Mouse (Mus musculus) cerebellum, postnatal 4 days (tissue): ENCODE data around the gene B4galt5.

Experiments
- DNase-seq, 2 experiments: peaks; one replicate each; pipeline ENCODE4 v3.0.0; 2022; ENCODE audit warnings: low spot score in 2 of 2, mixed read lengths in 1 of 2

B4galt5 gene

GRCm38 (mm10) chr2:167363272-167364045 lies 14.5 kb upstream of the B4galt5 start:
- DNase-seq, result no peak

DNA sequence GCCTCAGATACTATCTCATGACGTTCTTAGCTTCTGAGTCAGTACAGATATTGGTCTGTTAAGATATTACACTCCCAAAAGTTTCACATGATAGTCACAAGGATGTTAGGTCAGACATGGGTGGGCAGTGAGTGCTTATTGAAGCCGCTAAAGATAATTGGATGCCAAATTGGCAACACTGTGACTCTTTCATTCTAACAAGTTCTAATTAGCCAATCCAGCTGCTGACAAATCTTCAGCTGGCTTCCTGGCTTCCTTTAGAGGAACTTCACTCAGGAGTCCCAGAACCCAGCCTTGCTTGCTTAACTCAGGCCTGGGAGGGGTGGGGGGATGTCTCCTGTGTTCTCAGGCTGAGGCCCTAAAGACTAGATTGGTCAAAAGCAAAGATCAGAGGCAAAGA lies 9.5 kb upstream of the B4galt5 start:
- DNase-seq, result no peak

DNA sequence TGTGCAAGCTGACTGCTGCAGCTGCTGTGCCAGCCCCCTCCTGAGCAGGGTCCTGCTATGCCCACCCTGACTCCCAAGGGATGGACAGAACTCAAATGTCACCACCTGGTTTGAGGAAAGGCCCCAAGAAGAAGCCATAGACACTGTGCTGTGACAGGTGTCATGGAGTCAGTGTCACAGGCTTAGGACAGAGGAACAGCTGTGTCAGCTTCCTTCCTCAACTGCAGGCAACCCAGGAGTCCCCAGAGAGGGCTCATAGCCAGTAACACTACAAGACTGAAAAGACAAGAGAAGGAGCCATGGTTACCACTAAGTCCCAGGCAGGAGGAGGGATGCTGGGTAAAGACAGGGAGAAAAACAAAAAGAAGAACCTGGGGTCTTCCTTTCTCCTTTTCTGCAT lies 7.9 kb upstream of the B4galt5 start:
- DNase-seq, result no peak

DNA sequence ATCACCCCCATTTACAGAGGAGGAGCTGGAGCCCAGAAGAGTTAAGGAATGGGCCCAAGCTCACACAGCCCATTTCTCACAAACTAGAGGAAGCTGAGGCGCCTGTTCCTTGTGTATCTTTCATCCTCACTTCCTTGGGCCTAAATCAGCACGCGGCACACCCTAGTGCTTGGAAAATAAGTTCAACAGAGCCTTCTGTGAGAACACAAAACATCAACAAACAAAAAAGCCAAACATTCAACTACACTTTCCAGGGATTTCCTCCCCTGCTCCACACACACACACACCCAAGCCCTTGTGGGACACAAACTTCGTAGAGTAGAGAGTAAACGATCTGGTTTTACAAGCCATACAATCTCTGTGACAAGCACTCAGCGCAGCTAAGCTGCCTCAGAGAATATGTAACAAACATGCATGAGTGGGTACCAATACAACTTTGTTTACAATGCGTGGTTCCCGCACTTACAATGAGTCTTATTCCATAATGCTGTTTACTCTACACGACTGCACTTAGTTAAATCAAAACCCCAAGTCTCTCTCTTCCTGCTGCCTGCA lies 5.7 kb upstream of the B4galt5 start:
- no peak for DNase-seq

DNA sequence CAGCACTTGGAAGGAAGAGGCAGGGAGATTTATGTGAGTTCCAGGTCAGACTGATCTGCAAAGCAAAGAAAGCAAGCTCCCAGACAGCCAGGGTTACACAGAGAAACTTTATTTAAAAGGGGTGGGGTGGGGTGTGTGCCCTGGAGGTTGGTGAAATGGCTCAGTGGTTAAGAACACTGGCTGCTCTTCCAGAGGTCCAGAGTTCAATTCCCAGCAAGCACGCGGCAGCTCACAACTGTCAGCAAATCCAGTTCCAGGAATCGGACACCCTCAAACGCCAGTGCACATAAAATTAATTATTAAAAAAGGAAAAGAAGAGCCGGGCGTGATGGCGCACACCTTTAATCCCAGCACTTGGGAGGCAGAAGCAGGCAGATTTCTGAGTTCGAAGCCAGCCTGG lies 5.1 kb upstream of the B4galt5 start:
- no peak for DNase-seq

DNA sequence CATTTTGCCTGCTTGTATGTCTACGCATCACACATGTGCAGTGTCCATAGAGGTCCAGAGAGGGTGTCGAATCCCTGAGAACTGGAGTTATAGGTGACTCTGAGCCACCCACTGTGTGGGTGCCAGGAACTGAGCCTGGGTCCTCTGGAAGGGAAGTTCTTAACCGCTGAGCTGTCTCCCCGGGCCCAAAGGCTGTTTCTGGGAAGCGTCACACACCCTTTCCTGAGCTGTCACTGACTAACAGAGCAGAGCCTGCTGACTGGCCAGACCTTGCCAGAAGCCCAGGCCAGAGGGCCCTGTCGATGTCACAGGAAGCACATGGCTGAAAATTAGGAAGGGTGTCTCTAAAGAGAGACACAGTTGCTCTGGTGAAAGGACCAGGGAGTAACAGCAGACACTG lies 3.5 kb upstream of the B4galt5 start:
- DNase-seq, result no peak

GRCm38 (mm10) chr2:167351371-167351951 lies 2.5 kb upstream of the B4galt5 start:
- no peak for DNase-seq

- no peak for DNase-seq
Observed at GRCm38 (mm10) chr2:167350126-167350650, 1.2 kb upstream of the B4galt5 start.

DNA sequence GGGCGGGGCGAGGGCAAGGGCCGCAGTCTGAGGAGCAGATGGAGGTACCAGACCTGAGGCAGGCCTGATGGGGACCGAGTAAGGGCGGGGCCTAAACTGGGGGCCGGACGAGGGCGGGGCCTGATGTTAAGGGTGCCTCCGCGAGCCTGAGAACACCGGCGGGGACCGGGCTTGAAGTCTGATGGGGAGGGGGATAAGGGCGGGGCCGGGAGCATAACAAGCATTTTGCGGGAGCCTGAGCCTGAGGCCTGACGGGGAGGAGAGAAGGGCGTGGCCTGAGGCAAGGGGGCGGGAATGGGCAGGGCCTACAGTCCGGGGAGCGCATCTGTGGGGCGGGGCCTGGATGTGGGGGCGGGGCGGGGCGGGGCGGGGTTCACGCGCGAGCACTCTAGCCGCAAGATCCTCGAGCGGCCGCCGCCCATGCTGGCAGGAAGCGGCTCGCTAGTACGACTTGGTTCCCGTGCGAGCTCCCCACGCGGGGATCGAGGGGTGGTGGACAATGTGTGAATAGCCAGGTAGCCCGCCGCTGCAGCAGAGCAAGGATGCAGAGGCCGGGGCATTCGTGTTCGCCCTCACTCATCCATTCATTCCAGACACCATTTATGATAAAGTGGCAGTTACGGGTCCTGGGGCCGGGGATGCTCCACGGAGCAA lies 427 bp upstream of the B4galt5 start:
- DNase-seq, result peak; percentile 78 to 94

- no peak for DNase-seq
Observed at GRCm38 (mm10) chr2:167347991-167348375, 1.0 kb downstream of the B4galt5 start.

DNA sequence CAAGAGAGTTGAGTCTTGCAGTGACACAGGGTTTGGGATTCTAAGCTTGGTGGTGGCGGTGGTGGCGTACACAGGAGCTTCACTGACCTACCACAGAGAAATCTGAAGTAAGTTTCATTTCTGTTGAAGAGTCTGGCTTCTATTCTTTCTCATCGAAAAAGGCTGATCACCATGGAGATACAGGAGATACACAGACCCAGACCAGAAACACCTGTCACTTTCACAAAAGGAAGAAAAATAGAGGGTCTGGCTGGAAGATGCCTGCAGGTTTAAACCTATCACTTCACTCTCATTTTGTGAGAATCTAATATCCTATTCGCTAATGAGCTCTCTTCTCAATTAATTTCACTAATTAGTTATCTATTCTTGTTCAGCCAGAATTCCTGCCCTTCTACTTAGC lies 1.6 kb downstream of the B4galt5 start:
- no peak for DNase-seq

DNA sequence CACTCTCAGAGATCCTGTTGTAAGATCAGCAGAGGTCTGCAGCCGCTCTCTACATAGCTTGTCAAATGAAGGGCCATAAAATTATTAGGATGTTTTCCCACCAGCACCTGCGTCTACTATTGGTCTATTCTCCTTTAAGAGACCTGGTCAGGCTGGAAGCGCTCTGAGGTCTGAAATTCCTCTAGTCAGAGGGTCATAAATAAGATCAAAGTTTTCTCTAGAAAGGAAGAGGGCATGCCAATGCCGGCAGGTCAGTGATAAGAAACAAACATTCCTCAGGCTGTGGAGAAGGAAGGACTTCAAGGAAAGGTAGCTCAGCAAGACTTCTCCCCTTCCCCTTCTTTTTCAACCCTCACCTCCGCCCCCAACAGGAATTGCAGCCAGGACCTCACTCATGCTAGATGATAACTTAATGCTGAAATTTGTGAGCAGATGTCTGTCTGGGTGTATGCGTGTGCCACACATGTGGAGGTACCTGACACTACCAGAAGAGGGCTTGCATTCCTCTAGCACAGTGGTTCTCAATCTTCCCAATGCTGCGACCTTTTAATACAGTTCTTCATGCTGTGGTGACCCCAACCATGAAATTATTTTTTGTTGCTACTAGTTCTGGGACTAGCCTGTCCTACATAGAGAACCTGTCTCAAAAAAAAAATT lies 3.3 kb downstream of the B4galt5 start:
- no peak for DNase-seq

- no peak for DNase-seq
Observed at GRCm38 (mm10) chr2:167344871-167345507, 4.0 kb downstream of the B4galt5 start.

DNA sequence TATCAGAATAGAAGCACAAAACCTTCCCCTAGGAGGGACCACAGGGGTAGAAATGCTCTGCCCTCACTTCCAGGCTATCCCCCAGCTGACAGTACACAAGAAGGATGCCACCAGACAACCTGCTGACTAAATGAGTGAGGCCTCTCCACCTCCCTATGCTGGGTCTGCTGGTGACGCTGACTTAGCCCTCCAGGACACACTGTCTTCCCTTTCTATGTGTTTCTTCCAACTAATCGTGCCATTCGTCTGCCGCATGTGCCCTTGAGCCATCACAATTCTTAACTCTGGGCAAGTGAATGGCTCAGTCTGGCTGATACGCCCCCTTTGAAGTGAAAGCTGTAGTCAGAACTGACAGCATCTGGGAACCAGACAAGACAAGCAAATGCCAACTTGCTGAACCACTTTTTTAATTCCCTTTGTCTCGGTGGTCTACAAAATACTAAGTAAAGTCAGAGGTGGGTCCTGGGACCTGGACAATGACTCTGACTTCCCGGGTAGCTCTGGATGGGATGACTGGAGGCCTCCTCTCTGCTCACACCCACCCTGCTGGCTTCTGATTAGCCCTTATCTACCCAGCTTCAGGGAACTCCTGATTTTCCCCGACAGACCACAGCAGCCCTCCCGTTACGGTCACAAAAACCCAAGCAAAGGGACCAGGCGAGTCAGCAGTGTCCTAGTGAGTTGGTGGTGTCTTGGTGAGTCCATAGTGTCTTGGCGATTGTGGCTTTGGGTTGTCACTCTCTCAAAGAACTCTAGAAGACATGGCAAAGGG lies 5.4 kb downstream of the B4galt5 start:
- no peak for DNase-seq

DNA sequence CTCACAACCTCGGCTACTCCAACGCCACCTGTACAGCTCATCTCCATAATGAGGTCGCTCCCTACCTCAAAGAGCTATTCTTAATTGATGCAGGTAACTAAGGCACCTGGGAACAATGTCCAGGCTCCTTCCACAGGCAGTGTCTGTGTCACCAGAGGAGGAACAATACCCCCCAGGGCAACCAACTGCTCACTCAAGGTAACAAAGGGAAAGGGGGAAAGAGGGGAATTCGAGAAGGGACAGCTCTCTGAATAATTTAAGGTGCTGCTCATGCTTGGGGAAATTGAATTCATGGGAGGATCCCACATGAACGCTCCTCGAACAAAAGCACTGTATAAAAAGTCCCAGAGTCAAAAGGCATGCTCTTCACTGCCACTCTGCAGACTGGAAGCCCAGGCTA lies 6.1 kb downstream of the B4galt5 start:
- DNase-seq, result no peak

DNA sequence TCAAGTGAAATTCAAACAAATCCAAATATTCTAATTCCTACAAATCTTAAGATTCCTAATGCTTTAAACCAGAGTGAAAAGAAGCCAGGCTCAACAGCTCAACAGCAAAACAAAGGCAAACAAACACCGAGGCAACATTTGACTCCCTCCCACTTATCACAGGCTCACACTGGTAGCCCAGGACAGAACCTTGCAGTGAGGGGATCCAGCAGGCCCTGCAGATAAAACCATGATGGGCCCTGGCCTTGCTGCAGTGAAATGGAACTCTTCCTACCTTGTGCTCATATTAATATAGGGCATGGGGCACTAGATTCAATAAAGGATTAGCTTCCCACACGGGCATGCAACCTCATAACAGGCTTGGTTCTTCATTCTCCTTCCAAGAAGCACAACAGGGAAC lies 11.4 kb downstream of the B4galt5 start:
- DNase-seq, result no peak

GRCm38 (mm10) chr2:167337214-167337512 lies 11.8 kb downstream of the B4galt5 start:
- no peak for DNase-seq

- no peak for DNase-seq
Observed at GRCm38 (mm10) chr2:167336384-167337213, 12.4 kb downstream of the B4galt5 start.

- DNase-seq, result no peak
Observed at GRCm38 (mm10) chr2:167335066-167335465, 13.9 kb downstream of the B4galt5 start.

- no peak for DNase-seq
Observed at GRCm38 (mm10) chr2:167334312-167334711, 14.7 kb downstream of the B4galt5 start.
